Mouse (Mus musculus) splenic B cell, adult 2 months (primary cell): ENCODE data around the gene Gstm7.
"Not testable (repeated sequence)": the region's sequence is repeated elsewhere in the genome, so short reads cannot be mapped to it uniquely, and the experiment has no call there.

Experiments used
- DNase-seq: peaks from one replicate; pipeline ENCODE4 v3.0.0-alpha.2; 2011; ENCODE audit warnings: low read depth, low spot score
- H3K27me3 ChIP-seq: 2 replicates; pipeline ENCODE4 v1.6.1; 2012; ENCODE audit warnings: mild to moderate bottlenecking, low read length, moderate library complexity, mixed read lengths; ENCODE audit not compliant: control insufficient read depth, poor library complexity, insufficient read depth, severe bottlenecking
- H3K36me3 ChIP-seq: 2 replicates; pipeline ENCODE4 v1.6.1; 2012; ENCODE audit warnings: mild to moderate bottlenecking, low read length, moderate library complexity, mixed read lengths; ENCODE audit not compliant: control insufficient read depth, poor library complexity, insufficient read depth, severe bottlenecking

The Gstm7 gene

DNA sequence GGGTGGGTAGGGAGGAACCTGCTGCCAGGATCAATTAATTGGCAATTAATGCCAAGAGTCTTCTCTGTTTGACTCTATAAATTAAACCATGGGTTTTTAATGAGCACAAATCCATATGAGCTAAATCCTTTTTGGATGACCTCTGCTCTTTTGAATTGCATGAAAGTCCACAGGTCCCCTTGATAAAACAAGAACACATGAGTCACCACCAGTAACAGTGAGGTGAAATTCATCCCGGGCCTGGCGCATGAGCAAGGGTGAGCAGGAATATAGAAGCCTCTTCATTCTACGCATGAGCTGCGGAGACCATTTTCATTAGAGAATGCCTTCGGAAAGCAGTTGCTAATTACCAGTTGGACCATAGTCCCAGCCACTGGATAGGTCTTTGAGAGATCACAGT, 11.3 kb downstream of the Gstm7 start:
- no peak for DNase-seq
- Histone ChIP-seq H3K27me3 (no peaks in the 10 kb centered on the region), H3K36me3 (no peaks in the 10 kb centered on the region)

DNA sequence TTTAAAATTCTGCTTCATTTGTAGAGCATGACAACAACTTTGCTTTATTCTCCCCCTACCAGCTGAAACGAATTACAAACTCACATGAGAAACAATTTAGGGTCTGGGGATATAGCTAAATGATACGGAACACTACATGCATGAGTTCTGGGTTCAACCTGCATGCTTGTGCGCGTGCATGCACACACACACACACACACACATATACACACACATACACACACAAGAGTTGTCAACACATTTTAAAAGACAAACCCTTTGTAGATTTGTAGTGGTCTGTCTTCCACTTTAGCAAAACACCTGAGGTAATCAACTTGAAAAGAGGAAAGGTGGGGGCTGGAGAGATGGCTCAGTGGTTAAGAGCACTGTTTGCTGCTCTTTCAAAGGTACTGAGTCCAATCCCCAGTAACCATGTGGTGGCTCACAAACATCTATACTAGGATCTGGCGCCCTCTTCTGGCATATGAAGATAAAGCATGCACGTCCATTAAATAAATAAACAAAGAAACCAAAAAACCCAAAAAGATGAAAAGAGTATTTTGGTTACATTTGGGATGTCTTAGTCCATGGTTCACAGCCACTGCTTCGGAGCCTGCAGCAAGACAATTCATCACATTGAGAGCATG, 13.7 kb downstream of the Gstm7 start:
- H3K36me3 ChIP-seq, result no peaks in the 10 kb centered on the region
- DNase-seq, result peak; percentile 67
- H3K27me3 ChIP-seq, result no peaks in the 10 kb centered on the region

DNA sequence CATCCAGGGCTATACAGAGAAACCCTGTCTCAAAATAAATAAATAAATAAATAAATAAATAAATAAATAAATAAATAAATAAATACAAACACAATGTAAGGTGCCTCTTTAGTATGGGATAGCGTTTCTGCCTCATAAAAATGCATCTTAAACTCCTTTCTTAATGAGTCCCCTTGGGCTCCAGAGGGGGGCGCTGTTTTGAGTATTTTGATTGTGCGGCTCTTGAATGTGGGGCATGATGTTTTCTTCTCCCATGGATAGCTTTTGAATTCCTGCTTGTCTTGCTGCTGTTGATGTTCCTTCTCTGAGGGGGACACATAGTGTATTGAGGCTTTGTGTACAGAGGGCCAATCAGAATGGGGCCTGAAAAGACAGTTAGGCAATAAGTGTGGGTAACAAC, 14.5 kb downstream of the Gstm7 start:
- DNase-seq, result peak; percentile 21
- H3K36me3 ChIP-seq, result no peaks in the 10 kb centered on the region
- H3K27me3 ChIP-seq, result no peaks in the 10 kb centered on the region

DNA sequence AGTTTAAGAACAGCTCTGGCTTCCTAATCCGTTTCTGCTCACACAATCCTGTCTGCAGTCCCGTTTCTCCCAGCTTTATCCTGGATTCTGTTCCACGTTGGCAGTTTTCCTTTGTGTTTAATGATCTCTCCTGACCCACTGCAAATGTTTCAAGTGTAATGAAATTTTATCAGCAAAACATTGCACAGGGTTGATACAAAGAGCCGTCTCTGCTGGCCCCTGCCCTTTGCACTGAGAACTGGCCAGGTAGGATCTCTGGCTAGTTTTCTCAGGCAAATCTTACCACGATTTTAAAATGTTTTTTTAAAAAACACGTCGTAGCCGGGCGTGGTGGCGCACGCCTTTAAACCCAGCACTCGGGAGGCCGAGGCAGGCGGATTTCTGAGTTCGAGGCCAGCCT, 14.9 kb downstream of the Gstm7 start:
- H3K36me3 ChIP-seq, result no peaks in the 10 kb centered on the region
- no peaks in the 10 kb centered on the region for H3K27me3 ChIP-seq
- no peak for DNase-seq

DNA sequence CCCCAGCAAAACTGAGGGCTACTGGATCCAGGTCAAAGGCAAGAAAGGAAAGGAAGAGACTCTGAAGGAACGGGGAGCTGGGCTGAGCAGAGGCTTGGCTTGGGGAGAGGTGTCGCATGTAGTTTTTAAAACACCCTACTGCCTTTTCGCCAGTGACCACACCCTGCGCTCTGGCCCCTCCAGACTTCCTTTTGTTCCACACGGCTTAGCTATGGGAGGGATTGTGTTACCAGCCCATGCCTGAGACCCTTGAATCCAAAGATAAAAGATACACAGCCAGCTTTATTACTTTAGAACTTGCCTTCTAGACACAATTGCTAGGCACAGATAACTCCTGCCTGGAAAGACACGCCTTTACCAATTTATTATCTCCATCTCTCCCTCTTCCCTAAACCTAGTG, 25.7 kb downstream of the Gstm7 start:
- no peak for DNase-seq
- H3K36me3 ChIP-seq, result no peaks in the 10 kb centered on the region

DNA sequence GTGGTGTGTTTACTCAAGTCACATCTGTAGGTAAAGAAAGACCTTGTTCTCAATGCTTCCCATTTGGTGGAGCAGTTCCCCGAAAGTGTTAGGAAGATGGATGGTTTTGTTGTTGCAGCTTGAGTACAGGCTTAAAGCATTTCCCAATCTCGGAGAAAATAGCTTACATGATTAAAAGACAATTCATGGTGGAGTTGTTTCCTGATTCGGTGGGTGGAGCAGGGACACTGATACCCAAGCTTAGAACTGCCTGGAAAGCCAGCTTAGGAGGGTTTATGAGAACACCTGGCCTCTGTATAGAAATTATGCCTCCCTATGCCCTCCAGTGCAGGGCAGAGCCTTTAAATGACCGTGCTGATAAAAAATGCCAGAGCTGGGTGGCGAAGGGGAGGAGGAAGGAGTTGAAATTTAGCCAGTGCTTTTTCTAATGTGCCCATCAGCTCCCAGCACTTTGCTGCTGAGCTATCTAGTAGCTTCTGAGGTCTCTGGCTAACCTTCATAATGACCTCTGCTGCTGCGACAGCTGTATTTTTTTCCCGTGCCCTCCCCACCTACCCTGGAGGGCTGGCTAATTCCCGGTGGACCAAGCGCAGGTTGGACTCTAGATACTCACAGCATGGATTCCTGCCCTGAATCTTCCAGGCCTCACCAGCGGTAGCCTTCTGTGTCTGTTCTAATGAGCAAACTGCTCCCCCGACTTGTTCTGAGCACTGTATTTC, 30.5 kb downstream of the Gstm7 start:
- DNase-seq, result no peak
- Histone ChIP-seq H3K27me3 (peaks cover 2% of the 10 kb centered on the region; the same call in 1 of the 2 replicates), H3K36me3 (no peaks in the 10 kb centered on the region)

More for the DNA sequence above, 25.7 kb downstream of the Gstm7 start:
- H3K27me3 ChIP-seq, result no peaks in the 10 kb centered on the region

DNA sequence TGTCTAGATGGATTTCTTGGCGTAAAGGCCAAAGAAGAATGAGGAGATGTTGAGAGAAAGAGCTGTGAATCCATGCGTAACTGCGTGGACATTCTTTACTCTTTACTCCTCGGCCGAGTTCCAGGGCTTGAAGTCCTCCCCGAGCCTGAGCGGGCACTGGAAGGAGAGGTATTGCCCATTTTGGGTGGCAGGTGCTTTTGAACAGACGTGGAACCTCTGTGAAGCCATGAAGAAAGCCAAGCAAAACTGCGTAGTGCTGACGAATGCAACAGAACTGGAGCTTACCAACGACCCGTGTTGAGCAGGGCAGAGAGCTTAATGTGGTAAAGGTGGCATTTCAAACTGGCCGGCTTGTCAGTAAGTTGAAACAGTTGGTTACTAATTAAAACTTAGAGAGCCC, 32.9 kb downstream of the Gstm7 start:
- no peaks in the 10 kb centered on the region for H3K36me3 ChIP-seq
- no peak for DNase-seq

DNA sequence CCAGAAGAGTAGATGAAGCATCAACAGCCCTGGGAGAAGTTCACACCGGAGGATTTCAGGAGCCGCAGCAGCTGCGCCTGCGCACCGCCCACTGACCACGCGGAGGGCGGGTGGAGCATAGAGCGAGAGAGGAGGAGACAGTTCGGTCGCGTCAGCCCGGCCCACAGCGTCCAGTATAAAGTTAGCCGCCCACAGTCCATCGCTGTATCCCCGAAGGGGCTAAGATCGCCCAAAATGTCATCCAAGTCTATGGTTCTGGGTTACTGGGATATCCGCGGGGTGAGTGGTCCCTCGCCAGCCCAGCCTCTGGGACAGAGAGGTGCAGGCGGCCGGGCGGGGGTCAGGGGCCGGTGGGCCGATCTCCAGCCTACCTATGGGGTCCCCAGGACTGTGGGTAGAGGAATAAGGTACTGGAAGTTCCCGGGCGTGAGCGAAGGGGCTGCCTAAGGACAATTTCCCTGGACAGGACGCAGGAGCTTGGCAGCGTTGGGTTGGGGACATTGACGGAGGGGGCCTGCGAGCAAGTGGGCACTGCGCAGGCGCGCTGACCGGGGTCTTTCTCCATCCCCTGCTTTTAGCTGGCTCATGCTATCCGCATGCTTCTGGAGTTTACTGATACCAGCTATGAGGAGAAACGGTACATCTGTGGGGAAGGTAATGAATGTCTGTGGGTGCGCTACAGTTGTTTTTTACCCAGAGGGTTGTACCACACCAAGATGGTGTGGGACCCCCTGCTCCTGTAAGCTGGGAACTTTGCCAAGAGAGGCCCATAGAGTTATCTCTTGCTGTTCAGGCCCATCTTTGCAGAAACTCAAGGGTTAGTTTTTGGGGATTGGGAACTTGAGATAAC, 35.7 kb downstream of the Gstm7 start, which contains the start of gene Gstm5:
Gene Gstm5 (plus strand): TSS at position 102 of the 850 bp plus-strand sequence.
- peak; percentile 7 for DNase-seq
- Histone ChIP-seq H3K27me3 (peaks cover 2% of the 10 kb centered on the region; the same call in 1 of the 2 replicates), H3K36me3 (no peaks in the 10 kb centered on the region)

More for the DNA sequence above, 32.9 kb downstream of the Gstm7 start:
- H3K27me3 ChIP-seq, result peaks cover 2% of the 10 kb centered on the region; the same call in 1 of the 2 replicates

DNA sequence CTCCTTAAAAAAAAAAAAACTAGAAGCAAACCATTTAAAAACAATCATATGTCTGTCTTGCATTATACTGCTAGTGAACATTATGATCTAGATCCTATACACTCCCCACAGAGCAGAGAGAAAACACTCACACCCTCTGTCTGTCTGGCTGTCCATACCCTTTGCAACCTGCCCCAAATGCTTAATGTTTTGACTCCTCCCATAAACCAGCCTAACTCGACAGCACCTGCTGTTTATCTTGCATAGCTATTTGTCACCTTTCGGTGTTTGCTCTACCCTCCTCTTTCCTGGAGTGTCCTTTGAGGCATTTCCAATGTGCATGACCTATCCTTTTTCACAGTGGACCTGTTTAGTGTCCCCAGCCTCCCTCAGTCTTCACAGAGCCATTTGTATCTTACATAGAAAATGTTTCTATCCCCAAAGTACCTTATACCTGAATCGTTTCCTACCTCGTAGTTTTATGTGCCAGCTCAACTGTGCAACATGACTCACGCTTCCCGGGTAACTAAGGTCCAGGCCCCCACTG, 36.4 kb downstream of the Gstm7 start:
- DNase-seq, result no peak
- no peaks in the 10 kb centered on the region for H3K36me3 ChIP-seq
- H3K27me3 ChIP-seq, result peaks cover 2% of the 10 kb centered on the region; the same call in 1 of the 2 replicates

DNA sequence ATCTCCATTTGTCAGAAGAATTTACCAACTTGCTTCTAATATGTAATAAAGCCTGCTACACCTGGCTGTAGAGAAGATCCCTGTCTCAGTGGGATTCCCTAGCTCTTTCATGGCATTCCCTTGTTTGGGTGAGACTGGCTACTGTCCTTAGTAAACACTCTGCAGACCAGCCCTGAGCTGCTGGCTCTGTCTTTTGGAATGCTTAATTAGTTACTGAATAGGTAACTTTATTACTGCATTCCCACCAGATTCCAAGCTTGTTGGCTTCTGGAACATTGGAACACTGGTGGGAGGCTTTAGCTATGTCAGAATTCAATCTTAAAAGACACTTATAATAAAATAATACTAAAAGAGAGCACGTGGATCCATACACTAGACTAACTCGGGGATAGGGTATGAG, 42.4 kb downstream of the Gstm7 start:
- not testable (repeated sequence) for H3K36me3 ChIP-seq, DNase-seq, H3K27me3 ChIP-seq

DNA sequence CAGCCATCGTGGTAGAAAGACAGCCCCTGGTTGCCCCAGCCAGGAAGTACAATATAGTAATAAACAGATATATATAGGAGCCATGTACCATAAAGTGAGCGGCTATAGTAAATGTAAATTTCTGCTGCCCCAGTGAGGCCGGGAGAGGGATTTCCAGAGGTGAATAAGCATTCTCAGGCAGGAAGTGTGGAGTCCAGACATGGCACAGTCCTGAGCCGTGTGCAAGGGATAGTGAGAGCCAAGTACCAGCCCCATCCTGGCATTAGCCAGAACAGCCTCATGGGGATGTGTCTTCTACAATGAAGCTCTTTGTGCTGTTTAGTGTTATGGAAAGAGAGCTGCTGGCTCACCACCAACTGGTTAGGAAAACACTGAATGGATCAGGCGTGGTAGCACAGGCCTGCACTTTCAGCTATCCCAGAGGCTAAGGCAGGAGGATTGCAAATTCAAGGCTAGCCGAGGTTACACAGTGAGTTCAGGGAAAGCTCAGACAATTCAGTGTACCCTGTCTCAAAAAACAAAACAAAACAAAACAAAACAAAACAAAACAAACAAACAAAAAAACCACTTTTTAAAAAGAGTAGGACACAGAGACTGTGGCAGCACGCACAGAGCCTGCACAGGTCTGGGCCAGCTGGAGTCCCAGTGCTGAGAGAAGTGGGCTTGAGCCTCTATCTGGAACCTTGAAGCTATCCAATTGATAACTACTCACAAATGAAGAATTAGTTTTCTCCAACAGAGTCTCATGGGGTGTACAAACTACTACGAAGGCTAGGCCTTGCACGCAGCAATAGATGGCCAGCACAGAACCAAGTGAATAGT, 43.7 kb downstream of the Gstm7 start:
- H3K27me3 ChIP-seq, result no peaks in the 10 kb centered on the region
- no peak for DNase-seq
- no peaks in the 10 kb centered on the region for H3K36me3 ChIP-seq

DNA sequence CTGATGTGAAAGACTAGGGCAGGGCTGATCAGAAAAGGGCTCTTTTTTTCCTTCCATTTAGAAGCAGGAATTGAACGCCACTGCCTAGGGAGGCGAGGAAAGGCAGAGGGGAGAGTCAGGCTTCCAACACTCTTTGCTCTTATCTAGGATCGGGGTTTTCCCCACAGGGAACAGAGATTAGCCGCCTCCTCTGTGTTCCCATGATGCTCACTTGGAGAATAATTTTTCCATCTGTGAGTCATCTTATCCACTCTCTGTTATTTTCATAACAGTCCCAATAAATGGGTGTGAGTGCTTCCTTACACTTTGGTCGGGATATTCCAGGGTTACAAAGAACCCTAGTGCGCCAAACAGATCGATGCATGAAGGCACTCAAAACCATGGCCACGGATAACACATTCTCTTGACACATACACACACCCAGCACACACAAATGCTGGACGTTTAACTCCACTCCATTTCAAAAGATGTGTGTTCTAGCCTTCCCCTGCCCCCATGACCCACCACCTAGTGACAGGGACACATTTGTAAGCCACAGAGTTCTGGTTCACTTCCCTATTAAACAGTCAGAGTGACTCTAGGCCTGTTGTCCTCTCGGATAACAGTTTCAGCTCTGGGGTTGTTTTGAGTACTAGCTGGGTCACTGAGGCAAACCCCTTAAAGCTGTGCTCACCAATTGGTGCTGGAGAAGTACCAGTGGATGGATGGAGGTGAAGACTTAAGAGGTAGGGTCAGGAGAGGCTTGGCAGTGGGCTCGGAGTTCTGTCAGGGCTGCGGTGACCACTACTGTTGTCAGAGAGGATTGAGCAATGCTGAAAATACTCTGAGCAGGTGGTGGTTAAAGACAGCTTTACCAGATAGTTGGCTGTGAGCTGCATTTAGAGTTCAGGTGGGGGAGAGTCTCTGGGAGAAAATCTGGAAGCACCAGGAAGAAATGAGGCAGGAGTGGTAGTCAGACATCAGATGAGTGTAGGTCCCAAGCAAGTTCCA, 53.6 kb downstream of the Gstm7 start:
- no peaks in the 10 kb centered on the region for H3K36me3 ChIP-seq
- H3K27me3 ChIP-seq, result no peaks in the 10 kb centered on the region
- no peak for DNase-seq

DNA sequence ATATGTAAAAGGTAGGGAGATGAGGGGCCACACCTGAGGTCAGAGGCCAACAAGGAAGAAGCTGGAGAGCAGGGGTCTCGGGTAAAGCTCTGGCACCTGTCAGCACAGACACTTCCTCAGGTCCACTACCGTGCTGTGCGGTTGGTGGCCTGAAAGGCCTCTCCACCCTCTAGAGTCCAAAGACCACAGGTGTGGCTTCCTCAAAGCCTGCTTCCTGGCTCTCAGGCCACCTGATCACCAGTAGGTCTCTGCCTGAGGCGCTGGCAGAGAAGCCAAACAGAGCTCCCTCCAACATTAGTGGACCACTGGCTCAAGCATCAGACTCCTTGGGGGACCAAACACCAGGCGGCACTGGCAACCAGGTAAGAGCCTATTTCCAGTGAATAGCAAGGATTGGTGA, 54.6 kb downstream of the Gstm7 start, which contains the start of gene Eps8l3:
Gene Eps8l3 (plus strand): TSS at position 225 of the 400 bp plus-strand sequence.
- H3K36me3 ChIP-seq, result no peaks in the 10 kb centered on the region
- H3K27me3 ChIP-seq, result no peaks in the 10 kb centered on the region

More for the DNA sequence above, 54.6 kb downstream of the Gstm7 start, which contains the start of gene Eps8l3:
- no peak for DNase-seq
